Mouse (Mus musculus): ENCODE results near the gene Tef.

DNA sequence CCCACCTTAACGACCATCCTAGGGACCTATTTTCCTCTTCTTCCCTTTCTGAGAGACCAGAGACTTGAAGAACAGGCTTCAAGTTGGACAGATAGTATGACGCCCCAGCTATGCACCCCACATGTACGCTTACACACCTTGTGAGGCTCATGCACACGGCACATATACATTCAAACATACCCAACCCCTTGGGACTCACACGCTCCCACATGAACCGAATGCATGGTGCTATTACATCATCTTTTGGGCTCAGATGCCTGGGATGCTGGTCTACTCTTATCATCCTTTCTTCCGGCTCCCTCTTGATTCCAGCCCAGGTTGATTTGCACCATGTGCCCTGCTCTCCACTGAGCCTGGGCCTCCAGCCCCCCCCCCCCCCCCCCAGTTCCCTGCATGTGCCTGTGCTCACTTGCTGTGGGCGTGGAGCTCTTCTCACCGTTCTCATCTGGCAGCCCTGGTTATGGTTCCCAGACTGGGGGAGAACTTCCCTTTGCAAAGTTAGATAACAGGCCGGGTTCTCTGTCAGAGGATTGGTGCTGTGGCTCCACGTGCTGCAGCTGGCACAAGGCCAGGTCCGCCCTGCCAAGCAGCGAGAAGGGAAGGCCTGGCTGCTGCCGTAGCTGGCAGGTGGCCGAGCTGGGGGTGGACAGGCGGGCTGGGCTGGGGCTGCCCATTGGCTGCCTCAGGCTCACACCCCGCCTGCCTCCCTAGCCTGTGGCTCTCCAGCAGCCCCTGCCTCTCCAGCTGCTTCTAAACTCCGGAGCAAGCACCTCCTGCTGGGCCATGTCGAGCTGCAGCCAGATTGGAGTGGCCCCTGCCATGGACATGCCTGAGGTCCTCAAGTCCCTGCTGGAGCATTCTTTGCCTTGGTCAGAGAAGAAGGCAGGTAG lies at the start of gene Tef:
- no peak for TF ChIP-seq CHD1 (IDR thresholded peaks at IDR 0.05; ENCODE audit: low read depth, low read length)
- peak; percentile 29 to 63; a peak in 1 of 4 replicates for TF ChIP-seq POLR2A (IDR thresholded peaks at IDR 0.05; ENCODE audit: control insufficient read depth in 1 of 2, insufficient read depth in 1 of 2, low read depth in 1 of 2, low read length in 2 of 2, poor library complexity in 1 of 2)
- no peak for TF ChIP-seq TBP (IDR thresholded peaks at IDR 0.05; ENCODE audit: low read depth, low read length)
- TF ChIP-seq ETS1 (IDR thresholded peaks at IDR 0.05; ENCODE audit: low read depth, low read length), result peak; percentile 95
- TF ChIP-seq MYB (IDR thresholded peaks at IDR 0.05; ENCODE audit: low read depth, low read length), result 0 out of 2 replicates have a peak, but pooled peaks have one; percentile 13
- peak; percentile 79; the same call in 1 of the 2 replicates for TF ChIP-seq MAZ (IDR thresholded peaks at IDR 0.05; ENCODE audit: low read depth, low read length)
- TF ChIP-seq CTCF (IDR thresholded peaks at IDR 0.05 in 2 of 3, conservative IDR thresholded peaks at IDR 0.05 in 1 of 3; ENCODE audit: control insufficient read depth in 1 of 3, insufficient read depth in 1 of 3, low read depth in 2 of 3, low read length in 3 of 3, poor library complexity in 1 of 3, severe bottlenecking in 1 of 3), result 0 out of 6 replicates have a peak, but pooled peaks of 1 of the 3 experiments have one; percentile 10
- TF ChIP-seq UBTF (IDR thresholded peaks at IDR 0.05; ENCODE audit: borderline replicate concordance, insufficient read depth, low read depth, low read length), result no peak
- TF ChIP-seq E2F4 (IDR thresholded peaks at IDR 0.05; ENCODE audit: borderline replicate concordance, low read depth, low read length), result no peak
- peak; percentile 73 for TF ChIP-seq HCFC1 (IDR thresholded peaks at IDR 0.05; ENCODE audit: low read depth, low read length)
- TF ChIP-seq ZNF384 (IDR thresholded peaks at IDR 0.05; ENCODE audit: low read depth, low read length), result no peak
- TF ChIP-seq RAD21 (IDR thresholded peaks at IDR 0.05; ENCODE audit: low read depth, low read length), result no peak
- no peak for TF ChIP-seq POLR2AphosphoS5 (IDR thresholded peaks at IDR 0.05; ENCODE audit: borderline replicate concordance, low read depth, low read length)
- TF ChIP-seq ELF1 (IDR thresholded peaks at IDR 0.05; ENCODE audit: low read depth, low read length), result peak; percentile 50; the same call in 1 of the 2 replicates

Measured in MEL (cell line).